Mouse (Mus musculus): ENCODE measurements at regions not wholly inside any gene's neighbourhood (a gene's known extent, or its start where the extent isn't known, plus 50 kb on each side); places are given as distances from the start of the nearest gene placed in this dataset.

- no peaks in the 10 kb centered on the region for H3K27me3 ChIP-seq (ENCODE audit: control insufficient read depth, insufficient read depth, low read length)
- no peaks in the 10 kb centered on the region for H3K4me1 ChIP-seq (ENCODE audit: control insufficient read depth, insufficient read depth, low read length)
- H3K4me3 ChIP-seq (replicated peaks; ENCODE audit: low read length), result no peak overlapping the region
- H3K4me2 ChIP-seq (ENCODE audit: low read depth, low read length), result no peak overlapping the region
- H3K9me3 ChIP-seq (replicated peaks; ENCODE audit: control insufficient read depth, low read length), result no peaks in the 10 kb centered on the region
- no peak overlapping the region for H3K9ac ChIP-seq (ENCODE audit: low read length)
- H3K27ac ChIP-seq (ENCODE audit: low read length), result no peak overlapping the region
- WGBS, result 57% methylated on average over 3 of the region's 3 CpGs
- ATAC-seq (ENCODE audit: insufficient read depth, low FRiP score), result no peak
- H3K36me3 ChIP-seq (ENCODE audit: control insufficient read depth, insufficient read depth, low read length), result no peaks in the 10 kb centered on the region
Observed at GRCm38 (mm10) chr5:45196159-45196558, 253.9 kb downstream of the Qdpr start.

GRCm38 (mm10) chr5:45192287-45192686, 257.7 kb downstream of the Qdpr start:
- H3K4me1 ChIP-seq (ENCODE audit: control insufficient read depth, insufficient read depth, low read length), result no peaks in the 10 kb centered on the region
- no peaks in the 10 kb centered on the region for H3K9me3 ChIP-seq (replicated peaks; ENCODE audit: control insufficient read depth, low read length)
- H3K9ac ChIP-seq (ENCODE audit: low read length), result no peak overlapping the region
- H3K27me3 ChIP-seq (ENCODE audit: control insufficient read depth, insufficient read depth, low read length), result no peaks in the 10 kb centered on the region
- ATAC-seq (ENCODE audit: insufficient read depth, low FRiP score), result no peak
- no peak overlapping the region for H3K4me2 ChIP-seq (ENCODE audit: low read depth, low read length)
- H3K36me3 ChIP-seq (ENCODE audit: control insufficient read depth, insufficient read depth, low read length), result no peaks in the 10 kb centered on the region
- no peak overlapping the region for H3K4me3 ChIP-seq (replicated peaks; ENCODE audit: low read length)
- no peak overlapping the region for H3K27ac ChIP-seq (ENCODE audit: low read length)

GRCm38 (mm10) chr5:45173035-45173755, 276.8 kb downstream of the Qdpr start:
- Histone ChIP-seq H3K4me3 (replicated peaks; ENCODE audit: low read length) (no peak overlapping the region), H3K27ac (ENCODE audit: low read length) (no peak overlapping the region), H3K4me1 (ENCODE audit: control insufficient read depth, insufficient read depth, low read length) (0 out of 2 replicates have a peak, but pooled peaks cover 4% of the 10 kb centered on the region), H3K9me3 (replicated peaks; ENCODE audit: control insufficient read depth, low read length) (no peaks in the 10 kb centered on the region), H3K9ac (ENCODE audit: low read length) (no peak overlapping the region), H3K27me3 (ENCODE audit: control insufficient read depth, insufficient read depth, low read length) (no peaks in the 10 kb centered on the region), H3K36me3 (ENCODE audit: control insufficient read depth, insufficient read depth, low read length) (no peaks in the 10 kb centered on the region), H3K4me2 (ENCODE audit: low read depth, low read length) (no peak overlapping the region)
- no peak for ATAC-seq (ENCODE audit: insufficient read depth, low FRiP score)
- WGBS, result 66% methylated on average over 8 of the region's 8 CpGs

DNA sequence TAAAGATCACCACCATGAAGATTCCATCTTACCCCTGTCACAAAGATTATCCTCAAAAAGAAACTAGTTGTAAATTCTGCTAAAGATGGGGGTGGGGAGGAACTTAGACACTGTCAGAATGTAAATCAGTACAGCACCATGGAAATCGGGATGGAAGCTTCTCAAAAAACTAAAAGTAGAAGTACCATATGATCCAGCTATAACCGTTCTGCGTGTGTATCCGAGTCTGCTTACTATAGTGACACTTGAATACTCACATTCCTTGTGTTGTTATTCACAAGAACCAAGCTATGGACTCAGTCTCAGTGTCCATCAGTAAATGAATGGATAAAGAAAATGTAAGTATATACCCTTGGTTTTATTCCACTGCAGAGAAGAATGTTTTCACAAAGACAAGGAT, 290.8 kb downstream of the Qdpr start:
- H3K36me3 ChIP-seq (ENCODE audit: control insufficient read depth, insufficient read depth, low read length), result no peaks in the 10 kb centered on the region
- H3K27ac ChIP-seq (ENCODE audit: low read length), result no peak overlapping the region
- no peaks in the 10 kb centered on the region for H3K4me1 ChIP-seq (ENCODE audit: control insufficient read depth, insufficient read depth, low read length)
- no peak overlapping the region for H3K4me3 ChIP-seq (replicated peaks; ENCODE audit: low read length)
- H3K27me3 ChIP-seq (ENCODE audit: control insufficient read depth, insufficient read depth, low read length), result no peaks in the 10 kb centered on the region
- 91% methylated on average over 4 of the region's 4 CpGs for WGBS
- H3K4me2 ChIP-seq (ENCODE audit: low read depth, low read length), result no peak overlapping the region
- no peak overlapping the region for H3K9ac ChIP-seq (ENCODE audit: low read length)
- no peaks in the 10 kb centered on the region for H3K9me3 ChIP-seq (replicated peaks; ENCODE audit: control insufficient read depth, low read length)
- ATAC-seq (ENCODE audit: insufficient read depth, low FRiP score), result no peak

DNA sequence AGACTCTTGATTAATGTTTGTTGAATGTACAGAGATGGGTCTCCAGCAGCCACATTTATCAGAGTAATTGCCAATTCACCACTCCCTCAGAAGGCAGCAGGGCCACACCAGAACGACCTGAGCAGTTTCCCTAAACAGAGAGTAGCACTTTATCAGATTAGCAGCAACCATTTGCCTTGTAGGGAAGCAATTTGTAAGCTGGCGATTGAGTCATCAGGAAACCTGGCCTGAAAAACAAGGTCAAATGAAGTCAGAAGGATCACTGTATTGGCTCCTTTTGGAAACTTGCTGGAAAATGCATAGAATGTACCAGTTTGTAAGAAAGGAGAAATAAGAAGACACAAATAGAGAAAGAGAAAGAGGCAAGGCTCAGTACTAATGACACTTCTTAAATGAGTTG, 295.1 kb downstream of the Qdpr start:
- no peak for ATAC-seq (ENCODE audit: insufficient read depth, low FRiP score)
- H3K4me1 ChIP-seq (ENCODE audit: control insufficient read depth, insufficient read depth, low read length), result no peaks in the 10 kb centered on the region

GRCm38 (mm10) chr5:45144186-45144585, 305.9 kb downstream of the Qdpr start:
- Histone ChIP-seq H3K9me3 (replicated peaks; ENCODE audit: control insufficient read depth, low read length) (no peaks in the 10 kb centered on the region), H3K4me3 (replicated peaks; ENCODE audit: low read length) (no peak overlapping the region), H3K4me1 (ENCODE audit: control insufficient read depth, insufficient read depth, low read length) (no peaks in the 10 kb centered on the region), H3K36me3 (ENCODE audit: control insufficient read depth, insufficient read depth, low read length) (no peaks in the 10 kb centered on the region), H3K9ac (ENCODE audit: low read length) (no peak overlapping the region), H3K4me2 (ENCODE audit: low read depth, low read length) (no peak overlapping the region), H3K27me3 (ENCODE audit: control insufficient read depth, insufficient read depth, low read length) (no peaks in the 10 kb centered on the region), H3K27ac (ENCODE audit: low read length) (no peak overlapping the region)
- ATAC-seq (ENCODE audit: insufficient read depth, low FRiP score), result no peak
- 92% methylated on average over 4 of the region's 4 CpGs for WGBS

More for the DNA sequence above, 295.1 kb downstream of the Qdpr start:
- Histone ChIP-seq H3K9me3 (replicated peaks; ENCODE audit: control insufficient read depth, low read length) (no peaks in the 10 kb centered on the region), H3K4me2 (ENCODE audit: low read depth, low read length) (no peak overlapping the region), H3K27me3 (ENCODE audit: control insufficient read depth, insufficient read depth, low read length) (no peaks in the 10 kb centered on the region), H3K4me3 (replicated peaks; ENCODE audit: low read length) (no peak overlapping the region), H3K9ac (ENCODE audit: low read length) (no peak overlapping the region), H3K27ac (ENCODE audit: low read length) (no peak overlapping the region), H3K36me3 (ENCODE audit: control insufficient read depth, insufficient read depth, low read length) (no peaks in the 10 kb centered on the region)
- 30% methylated on average over 2 of the region's 2 CpGs for WGBS

- Histone ChIP-seq H3K9ac (ENCODE audit: low read length) (no peak overlapping the region), H3K27ac (ENCODE audit: low read length) (no peak overlapping the region), H3K27me3 (ENCODE audit: control insufficient read depth, insufficient read depth, low read length) (no peaks in the 10 kb centered on the region), H3K36me3 (ENCODE audit: control insufficient read depth, insufficient read depth, low read length) (no peaks in the 10 kb centered on the region), H3K4me2 (ENCODE audit: low read depth, low read length) (no peak overlapping the region), H3K9me3 (replicated peaks; ENCODE audit: control insufficient read depth, low read length) (no peaks in the 10 kb centered on the region), H3K4me3 (replicated peaks; ENCODE audit: low read length) (no peak overlapping the region), H3K4me1 (ENCODE audit: control insufficient read depth, insufficient read depth, low read length) (no peaks in the 10 kb centered on the region)
- 39% methylated on average over 10 of the region's 10 CpGs for WGBS
- no peak for ATAC-seq (ENCODE audit: insufficient read depth, low FRiP score)
Observed at GRCm38 (mm10) chr5:45137198-45137973, 312.6 kb downstream of the Qdpr start.

- Histone ChIP-seq H3K4me2 (ENCODE audit: low read depth, low read length) (no peak overlapping the region), H3K4me3 (replicated peaks; ENCODE audit: low read length) (no peak overlapping the region), H3K9me3 (replicated peaks; ENCODE audit: control insufficient read depth, low read length) (no peaks in the 10 kb centered on the region), H3K9ac (ENCODE audit: low read length) (no peak overlapping the region), H3K27ac (ENCODE audit: low read length) (no peak overlapping the region), H3K4me1 (ENCODE audit: control insufficient read depth, insufficient read depth, low read length) (no peaks in the 10 kb centered on the region), H3K36me3 (ENCODE audit: control insufficient read depth, insufficient read depth, low read length) (no peaks in the 10 kb centered on the region), H3K27me3 (ENCODE audit: control insufficient read depth, insufficient read depth, low read length) (no peaks in the 10 kb centered on the region)
- 42% methylated on average over 3 of the region's 3 CpGs for WGBS
- ATAC-seq (ENCODE audit: insufficient read depth, low FRiP score), result no peak
Observed at GRCm38 (mm10) chr5:45136696-45137095, 313.3 kb downstream of the Qdpr start.

DNA sequence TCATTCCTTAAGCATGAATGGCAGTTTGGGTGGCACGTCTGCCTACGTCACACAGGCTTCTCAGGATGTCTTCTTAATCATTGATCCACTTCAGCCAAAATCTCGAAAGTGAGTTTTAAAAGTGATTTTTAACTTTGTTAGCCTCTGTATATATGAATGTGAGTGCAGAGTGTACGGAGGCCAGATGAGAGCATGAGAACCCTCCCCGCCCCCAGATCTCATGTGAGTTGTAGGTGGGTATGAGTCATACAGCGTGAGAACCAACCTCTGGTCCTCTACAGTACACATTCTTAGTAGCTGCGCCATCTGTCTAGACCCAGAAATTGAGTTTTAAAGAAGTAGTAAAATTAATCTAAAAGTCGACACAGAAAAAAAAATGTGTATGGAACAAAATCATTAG, 322.1 kb downstream of the Qdpr start:
- ATAC-seq (ENCODE audit: insufficient read depth, low FRiP score), result no peak
- Histone ChIP-seq H3K4me2 (ENCODE audit: low read depth, low read length) (no peak overlapping the region), H3K27ac (ENCODE audit: low read length) (no peak overlapping the region), H3K9me3 (replicated peaks; ENCODE audit: control insufficient read depth, low read length) (no peaks in the 10 kb centered on the region), H3K9ac (ENCODE audit: low read length) (no peak overlapping the region), H3K4me1 (ENCODE audit: control insufficient read depth, insufficient read depth, low read length) (no peaks in the 10 kb centered on the region), H3K36me3 (ENCODE audit: control insufficient read depth, insufficient read depth, low read length) (no peaks in the 10 kb centered on the region), H3K27me3 (ENCODE audit: control insufficient read depth, insufficient read depth, low read length) (no peaks in the 10 kb centered on the region), H3K4me3 (replicated peaks; ENCODE audit: low read length) (no peak overlapping the region)
- 69% methylated on average over 8 of the region's 8 CpGs for WGBS

Data from stomach, embryonic 16.5 days (tissue).